Mouse (Mus musculus) spleen, adult 10 weeks (tissue): ENCODE data around the gene Ptpn13. TPM values are rescaled to one million over a fixed set of nuclear protein-coding genes. Genes with fewer than 3 reads are reported as not detected.

Experiments
- polyA plus RNA-seq: library from polyadenylated mRNA; stranded (reverse); fragments of 350-450 nt; fragmentation: Illumina TruSeq; extraction: RNeasy Lipid Tissue Mini Kit (QIAGEN cat#74804); gene quantifications from one replicate; pipeline ENCODE4 v1.2.3, GENCODE M21; 2015; ENCODE audit warnings: low replicate concordance; ENCODE audit not compliant: insufficient read depth

Ptpn13 gene
- 3.3 TPM for polyA plus RNA-seq

GRCm38 (mm10) chr5:103424678-103425319 lies at the start of gene Ptpn13:
TSS of gene Ptpn13 (plus strand) at chr5:103425192.

GRCm38 (mm10) chr5:103629111-103629764 lies 204.2 kb downstream of the Ptpn13 start, which contains the start of gene Slc10a6:
TSS of gene Slc10a6 (minus strand) at chr5:103629403.

Other genes starting within 250 kb of the Ptpn13 start
- gene Mapk10, start 213.9 kb upstream of the Ptpn13 start, polyA plus RNA-seq: 0.95 TPM
- 1.9 TPM for gene Slc10a6, start 204.2 kb downstream of the Ptpn13 start, polyA plus RNA-seq
- gene 1700016H13Rik, start 230.8 kb downstream of the Ptpn13 start, polyA plus RNA-seq: not detected